Mouse (Mus musculus): ENCODE measurements at regions not wholly inside any gene's neighbourhood (a gene's known extent, or its start where the extent isn't known, plus 50 kb on each side); places are given as distances from the start of the nearest gene placed in this dataset.

- H3K27me3 ChIP-seq = no peaks in the 10 kb centered on the region
- 73% methylated on average over 6 of the region's 6 CpGs for WGBS
- H3K9me3 ChIP-seq = no peaks in the 10 kb centered on the region
- no peaks in the 10 kb centered on the region for H3K36me3 ChIP-seq
- H3K4me2 ChIP-seq = no peak overlapping the region
- H3K9ac ChIP-seq = no peak overlapping the region
- H3K4me3 ChIP-seq = no peak overlapping the region
- no peaks in the 10 kb centered on the region for H3K4me1 ChIP-seq
- no peak overlapping the region for H3K27ac ChIP-seq
- peak; percentile 59; the same call in 1 of the 2 replicates for ATAC-seq (ENCODE audit: borderline replicate concordance, extremely low read depth, low FRiP score, low TSS enrichment)
Observed at GRCm38 (mm10) chr14:46539466-46540187, 149.2 kb upstream of the Bmp4 start.

GRCm38 (mm10) chr14:46536002-46536762 lies 145.7 kb upstream of the Bmp4 start:
- Histone ChIP-seq H3K36me3 (no peaks in the 10 kb centered on the region), H3K4me2 (no peak overlapping the region), H3K27ac (no peak overlapping the region), H3K4me3 (no peak overlapping the region), H3K9ac (no peak overlapping the region), H3K9me3 (no peaks in the 10 kb centered on the region), H3K27me3 (no peaks in the 10 kb centered on the region), H3K4me1 (no peaks in the 10 kb centered on the region)
- ATAC-seq (ENCODE audit: borderline replicate concordance, extremely low read depth, low FRiP score, low TSS enrichment) = no peak
- WGBS = 66% methylated on average over 10 of the region's 10 CpGs

GRCm38 (mm10) chr14:46532697-46533096 lies 142.2 kb upstream of the Bmp4 start:
- ATAC-seq (ENCODE audit: borderline replicate concordance, extremely low read depth, low FRiP score, low TSS enrichment) = no peak
- H3K4me3 ChIP-seq = no peak overlapping the region
- WGBS = 59% methylated on average over 1 of the region's 1 CpGs

DNA sequence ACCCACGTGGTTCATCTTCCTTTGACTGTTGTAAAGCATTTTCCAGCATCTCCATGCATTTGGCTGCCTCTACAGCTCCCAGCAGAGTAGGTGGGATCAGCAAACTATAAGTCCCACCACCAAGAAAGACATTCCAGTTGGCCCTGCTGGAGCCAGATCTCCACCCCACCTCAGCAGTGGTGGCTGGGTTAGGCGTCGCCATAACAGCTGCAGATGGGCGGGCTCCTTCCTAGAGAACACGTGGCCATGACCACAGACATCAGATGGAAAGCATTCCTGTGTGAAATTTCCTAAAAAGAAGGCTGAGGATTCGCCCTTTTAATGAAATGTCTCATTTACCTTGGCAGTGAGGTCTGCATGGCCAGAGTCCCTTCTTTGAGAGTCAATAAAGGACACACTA lies 140.0 kb upstream of the Bmp4 start:
- Histone ChIP-seq H3K4me2 (no peak overlapping the region), H3K36me3 (no peaks in the 10 kb centered on the region), H3K27me3 (no peaks in the 10 kb centered on the region), H3K4me1 (no peaks in the 10 kb centered on the region), H3K9ac (no peak overlapping the region), H3K27ac (no peak overlapping the region), H3K4me3 (no peak overlapping the region), H3K9me3 (no peaks in the 10 kb centered on the region)
- no peak for ATAC-seq (ENCODE audit: borderline replicate concordance, extremely low read depth, low FRiP score, low TSS enrichment)
- WGBS = 85% methylated on average over 6 of the region's 6 CpGs

More at GRCm38 (mm10) chr14:46532697-46533096, 142.2 kb upstream of the Bmp4 start:
- Histone ChIP-seq H3K4me2 (no peak overlapping the region), H3K27ac (no peak overlapping the region), H3K27me3 (no peaks in the 10 kb centered on the region), H3K4me1 (no peaks in the 10 kb centered on the region), H3K9me3 (no peaks in the 10 kb centered on the region), H3K9ac (no peak overlapping the region), H3K36me3 (no peaks in the 10 kb centered on the region)

DNA sequence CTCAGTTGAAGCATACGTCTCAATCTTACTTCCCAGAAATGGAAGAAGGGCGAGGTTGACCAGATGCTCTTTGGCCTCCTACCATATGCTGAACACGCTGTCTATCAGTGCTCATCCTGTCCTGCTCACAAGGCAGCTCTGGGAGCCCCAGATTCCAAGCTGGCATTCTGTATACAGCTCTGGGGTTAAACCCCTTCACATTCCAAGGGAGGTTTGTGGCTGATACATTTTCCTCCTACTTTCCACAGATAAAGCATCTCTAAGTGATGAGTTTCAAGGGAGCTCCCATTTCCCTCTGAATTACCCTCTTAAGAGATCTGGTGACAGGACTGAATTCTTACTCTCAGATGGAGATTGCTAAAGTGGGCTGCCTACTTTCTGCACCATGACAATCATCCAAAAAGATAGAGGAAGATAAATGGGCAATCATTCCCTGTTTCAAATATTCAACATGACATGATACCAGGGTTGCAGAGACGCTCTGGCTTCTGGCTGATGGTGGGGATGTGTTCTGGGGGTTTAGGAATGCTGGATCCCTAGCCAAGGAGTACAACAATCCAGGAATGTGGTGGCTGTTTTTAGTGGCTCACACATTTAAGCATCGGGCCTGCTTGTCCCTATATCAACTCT lies 138.7 kb upstream of the Bmp4 start:
- Histone ChIP-seq H3K27ac (no peak overlapping the region), H3K4me1 (no peaks in the 10 kb centered on the region), H3K4me2 (no peak overlapping the region), H3K36me3 (no peaks in the 10 kb centered on the region), H3K4me3 (no peak overlapping the region), H3K9ac (no peak overlapping the region), H3K27me3 (no peaks in the 10 kb centered on the region), H3K9me3 (no peaks in the 10 kb centered on the region)
- 60% methylated on average over 5 of the region's 5 CpGs for WGBS
- no peak for ATAC-seq (ENCODE audit: borderline replicate concordance, extremely low read depth, low FRiP score, low TSS enrichment)

DNA sequence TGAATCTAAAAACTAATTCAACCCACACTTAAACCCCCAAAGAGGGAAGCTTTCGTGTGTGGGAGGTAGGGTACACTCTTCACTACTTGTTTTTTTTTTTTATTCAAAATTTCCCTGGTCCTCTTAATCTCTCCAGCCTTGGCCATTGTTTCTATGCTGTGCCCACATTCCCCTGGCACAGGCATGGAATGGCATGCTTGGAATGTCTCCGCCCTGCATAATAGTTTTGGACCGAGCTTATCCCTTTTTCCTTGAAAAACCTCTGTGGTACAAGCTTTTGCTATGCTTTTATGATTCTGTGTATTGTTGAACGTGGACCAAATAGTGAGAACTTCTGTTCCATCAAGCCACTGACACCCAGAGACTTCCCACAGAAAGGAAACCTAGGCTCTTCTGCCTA lies 126.8 kb upstream of the Bmp4 start:
- Histone ChIP-seq H3K9me3 (no peaks in the 10 kb centered on the region), H3K4me3 (no peak overlapping the region), H3K36me3 (no peaks in the 10 kb centered on the region), H3K27me3 (no peaks in the 10 kb centered on the region), H3K9ac (no peak overlapping the region), H3K4me1 (peaks cover 9% of the 10 kb centered on the region), H3K27ac (peak overlapping the region; percentile 67), H3K4me2 (no peak overlapping the region)
- 59% methylated on average over 4 of the region's 4 CpGs for WGBS
- ATAC-seq (ENCODE audit: borderline replicate concordance, extremely low read depth, low FRiP score, low TSS enrichment) = no peak

- Histone ChIP-seq H3K9me3 (no peaks in the 10 kb centered on the region), H3K27me3 (no peaks in the 10 kb centered on the region), H3K4me3 (no peak overlapping the region), H3K9ac (no peak overlapping the region), H3K36me3 (no peaks in the 10 kb centered on the region), H3K4me2 (no peak overlapping the region), H3K27ac (no peak overlapping the region), H3K4me1 (peaks cover 9% of the 10 kb centered on the region)
- no peak for ATAC-seq (ENCODE audit: borderline replicate concordance, extremely low read depth, low FRiP score, low TSS enrichment)
- 62% methylated on average over 3 of the region's 3 CpGs for WGBS
Observed at GRCm38 (mm10) chr14:46516285-46516684, 125.8 kb upstream of the Bmp4 start.

GRCm38 (mm10) chr14:46514262-46514932 lies 123.9 kb upstream of the Bmp4 start:
- 73% methylated on average over 4 of the region's 4 CpGs for WGBS
- Histone ChIP-seq H3K4me1 (peaks cover 9% of the 10 kb centered on the region), H3K27me3 (no peaks in the 10 kb centered on the region), H3K9me3 (no peaks in the 10 kb centered on the region), H3K4me3 (no peak overlapping the region), H3K4me2 (no peak overlapping the region), H3K27ac (no peak overlapping the region), H3K9ac (no peak overlapping the region), H3K36me3 (no peaks in the 10 kb centered on the region)
- no peak for ATAC-seq (ENCODE audit: borderline replicate concordance, extremely low read depth, low FRiP score, low TSS enrichment)

- Histone ChIP-seq H3K4me3 (no peak overlapping the region), H3K27me3 (no peaks in the 10 kb centered on the region), H3K9ac (no peak overlapping the region), H3K9me3 (no peaks in the 10 kb centered on the region), H3K4me2 (no peak overlapping the region), H3K36me3 (no peaks in the 10 kb centered on the region), H3K4me1 (no peaks in the 10 kb centered on the region), H3K27ac (no peak overlapping the region)
- no peak for ATAC-seq (ENCODE audit: borderline replicate concordance, extremely low read depth, low FRiP score, low TSS enrichment)
- 94% methylated on average over 1 of the region's 1 CpGs for WGBS
Observed at GRCm38 (mm10) chr14:46512118-46512517, 121.6 kb upstream of the Bmp4 start.

- WGBS = 77% methylated on average over 5 of the region's 5 CpGs
- Histone ChIP-seq H3K4me3 (no peak overlapping the region), H3K27ac (no peak overlapping the region), H3K9me3 (no peaks in the 10 kb centered on the region), H3K4me1 (no peaks in the 10 kb centered on the region), H3K4me2 (no peak overlapping the region), H3K36me3 (no peaks in the 10 kb centered on the region), H3K9ac (no peak overlapping the region), H3K27me3 (no peaks in the 10 kb centered on the region)
- ATAC-seq (ENCODE audit: borderline replicate concordance, extremely low read depth, low FRiP score, low TSS enrichment) = no peak
Observed at GRCm38 (mm10) chr14:46508871-46509270, 118.4 kb upstream of the Bmp4 start.

- no peak overlapping the region for H3K4me2 ChIP-seq
- H3K4me1 ChIP-seq = no peaks in the 10 kb centered on the region
- no peak overlapping the region for H3K27ac ChIP-seq
- H3K36me3 ChIP-seq = no peaks in the 10 kb centered on the region
- no peak overlapping the region for H3K9ac ChIP-seq
- H3K4me3 ChIP-seq = no peak overlapping the region
- H3K9me3 ChIP-seq = no peaks in the 10 kb centered on the region
- WGBS = 87% methylated on average over 3 of the region's 3 CpGs
- H3K27me3 ChIP-seq = no peaks in the 10 kb centered on the region
- ATAC-seq (ENCODE audit: borderline replicate concordance, extremely low read depth, low FRiP score, low TSS enrichment) = no peak
Observed at GRCm38 (mm10) chr14:46505266-46505665, 114.8 kb upstream of the Bmp4 start.

All from lung, embryonic 15.5 days (tissue).